Mouse (Mus musculus): ENCODE measurements around the gene Sytl1. TPM values are rescaled to one million over a fixed set of nuclear protein-coding genes. Genes with fewer than 3 reads are reported as not detected.

The Sytl1 gene
- 1.3 and 1.5 TPM in 2 replicates for polyA plus RNA-seq (2016; fragmentation: Nextera tagmentation; extraction: Ambion mirVana)

GRCm38 (mm10) chr4:133262882-133263281 lies at the start of gene Sytl1:
TSS of gene Sytl1 (minus strand) at chr4:133263113.
- Histone ChIP-seq H3K4me1 (no peaks in the 10 kb centered on the region), H3K27me3 (ENCODE audit: low read depth, poor library complexity, severe bottlenecking) (peaks cover 12% of the 10 kb centered on the region), H3K36me3 (peaks cover 50% of the 10 kb centered on the region), H3K4me3 (no peak within 1 kb of the TSS), H3K27ac (replicated peaks) (0 out of 2 replicates have a peak within 1 kb of the TSS, but pooled peaks have one; percentile 39), H3K9me3 (replicated peaks) (peaks cover 15% of the 10 kb centered on the region)
- no peak for DNase-seq (ENCODE audit: low spot score)
- 34% methylated on average over 7 of the region's 7 CpGs for WGBS

- Histone ChIP-seq H3K9me3 (replicated peaks) (no peaks in the 10 kb centered on the region), H3K4me3 (no peak overlapping the region), H3K27ac (replicated peaks) (no peak overlapping the region), H3K4me1 (no peaks in the 10 kb centered on the region), H3K36me3 (peaks cover 25% of the 10 kb centered on the region), H3K27me3 (ENCODE audit: low read depth, poor library complexity, severe bottlenecking) (no peaks in the 10 kb centered on the region)
- DNase-seq (ENCODE audit: low spot score): peak; percentile 83
- 0% methylated on average over 3 of the region's 3 CpGs for WGBS
These were observed 47.0 kb upstream of the Sytl1 start for GRCm38 (mm10) chr4:133309948-133310347.

GRCm38 (mm10) chr4:133307331-133307730 lies 44.4 kb upstream of the Sytl1 start:
- no peaks in the 10 kb centered on the region for H3K27me3 ChIP-seq (ENCODE audit: low read depth, poor library complexity, severe bottlenecking)
- no peak overlapping the region for H3K4me3 ChIP-seq
- DNase-seq (ENCODE audit: low spot score): peak; percentile 48
- WGBS: 37% methylated on average over 3 of the region's 3 CpGs
- H3K36me3 ChIP-seq: peaks cover 31% of the 10 kb centered on the region
- peaks cover under 1% of the 10 kb centered on the region; the same call in 1 of the 2 replicates for H3K4me1 ChIP-seq
- H3K9me3 ChIP-seq (replicated peaks): no peaks in the 10 kb centered on the region
- no peak overlapping the region for H3K27ac ChIP-seq (replicated peaks)

- Histone ChIP-seq H3K9me3 (replicated peaks) (no peaks in the 10 kb centered on the region), H3K27me3 (ENCODE audit: low read depth, poor library complexity, severe bottlenecking) (no peaks in the 10 kb centered on the region), H3K4me1 (peaks cover 5% of the 10 kb centered on the region; the same call in 1 of the 2 replicates), H3K4me3 (no peak overlapping the region), H3K27ac (replicated peaks) (no peak overlapping the region), H3K36me3 (peaks cover 45% of the 10 kb centered on the region)
- 88% methylated on average over 7 of the region's 7 CpGs for WGBS
- no peak for DNase-seq (ENCODE audit: low spot score)
These were observed 42.9 kb upstream of the Sytl1 start for GRCm38 (mm10) chr4:133305825-133306224.

GRCm38 (mm10) chr4:133304770-133305169 lies 41.9 kb upstream of the Sytl1 start:
- 93% methylated on average over 7 of the region's 7 CpGs for WGBS
- Histone ChIP-seq H3K27ac (replicated peaks) (no peak overlapping the region), H3K4me3 (no peak overlapping the region), H3K9me3 (replicated peaks) (no peaks in the 10 kb centered on the region), H3K4me1 (peaks cover 5% of the 10 kb centered on the region; the same call in 1 of the 2 replicates), H3K27me3 (ENCODE audit: low read depth, poor library complexity, severe bottlenecking) (no peaks in the 10 kb centered on the region), H3K36me3 (peaks cover 55% of the 10 kb centered on the region)
- DNase-seq (ENCODE audit: low spot score): no peak

- no peak overlapping the region for H3K4me3 ChIP-seq
- H3K27ac ChIP-seq (replicated peaks): no peak overlapping the region
- no peaks in the 10 kb centered on the region for H3K27me3 ChIP-seq (ENCODE audit: low read depth, poor library complexity, severe bottlenecking)
- H3K9me3 ChIP-seq (replicated peaks): no peaks in the 10 kb centered on the region
- no peak for DNase-seq (ENCODE audit: low spot score)
- WGBS: 85% methylated on average over 5 of the region's 5 CpGs
- H3K4me1 ChIP-seq: peaks cover 25% of the 10 kb centered on the region
- H3K36me3 ChIP-seq: peaks cover 54% of the 10 kb centered on the region
These were observed 39.8 kb upstream of the Sytl1 start for GRCm38 (mm10) chr4:133302668-133303067.

- 28% methylated on average over 4 of the region's 4 CpGs for WGBS
- H3K36me3 ChIP-seq: peaks cover 60% of the 10 kb centered on the region
- no peaks in the 10 kb centered on the region for H3K9me3 ChIP-seq (replicated peaks)
- no peak overlapping the region for H3K4me3 ChIP-seq
- DNase-seq (ENCODE audit: low spot score): peak; percentile 77
- no peaks in the 10 kb centered on the region for H3K27me3 ChIP-seq (ENCODE audit: low read depth, poor library complexity, severe bottlenecking)
- H3K27ac ChIP-seq (replicated peaks): no peak overlapping the region
- peaks cover 30% of the 10 kb centered on the region for H3K4me1 ChIP-seq
These were observed 38.9 kb upstream of the Sytl1 start for GRCm38 (mm10) chr4:133301802-133302201.

DNA sequence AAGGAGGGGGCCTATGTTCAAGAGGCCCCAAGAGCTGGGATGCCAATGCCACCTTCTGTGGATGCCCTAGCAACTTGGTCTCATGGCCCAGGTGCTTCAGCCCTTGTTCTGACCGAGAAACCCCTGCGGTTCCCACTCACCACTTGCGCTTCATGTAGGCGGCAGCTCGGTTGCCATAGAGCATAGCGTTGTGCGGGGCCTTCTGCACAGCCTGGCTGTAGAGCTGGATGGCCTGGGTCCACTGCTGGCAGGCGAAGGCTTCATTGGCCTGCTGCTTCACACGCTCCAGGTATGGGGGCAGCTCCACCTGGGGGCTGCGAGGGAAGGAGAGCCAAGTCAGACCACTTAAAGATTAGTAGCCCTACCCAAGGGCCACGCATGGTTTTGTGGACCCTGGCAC lies 37.5 kb upstream of the Sytl1 start:
- peaks cover 69% of the 10 kb centered on the region for H3K36me3 ChIP-seq
- H3K4me3 ChIP-seq: no peak overlapping the region
- no peak for DNase-seq (ENCODE audit: low spot score)
- peaks cover 30% of the 10 kb centered on the region for H3K4me1 ChIP-seq
- H3K27me3 ChIP-seq (ENCODE audit: low read depth, poor library complexity, severe bottlenecking): peaks cover under 1% of the 10 kb centered on the region; the same call in 1 of the 2 replicates
- 92% methylated on average over 11 of the region's 11 CpGs for WGBS
- no peaks in the 10 kb centered on the region for H3K9me3 ChIP-seq (replicated peaks)
- H3K27ac ChIP-seq (replicated peaks): no peak overlapping the region

- no peak overlapping the region for H3K27ac ChIP-seq (replicated peaks)
- 76% methylated on average over 5 of the region's 5 CpGs for WGBS
- H3K36me3 ChIP-seq: peaks cover 70% of the 10 kb centered on the region
- H3K4me3 ChIP-seq: no peak overlapping the region
- H3K9me3 ChIP-seq (replicated peaks): no peaks in the 10 kb centered on the region
- peaks cover 30% of the 10 kb centered on the region for H3K4me1 ChIP-seq
- peaks cover 7% of the 10 kb centered on the region for H3K27me3 ChIP-seq (ENCODE audit: low read depth, poor library complexity, severe bottlenecking)
- no peak for DNase-seq (ENCODE audit: low spot score)
These were observed 36.8 kb upstream of the Sytl1 start for GRCm38 (mm10) chr4:133299701-133300100.

DNA sequence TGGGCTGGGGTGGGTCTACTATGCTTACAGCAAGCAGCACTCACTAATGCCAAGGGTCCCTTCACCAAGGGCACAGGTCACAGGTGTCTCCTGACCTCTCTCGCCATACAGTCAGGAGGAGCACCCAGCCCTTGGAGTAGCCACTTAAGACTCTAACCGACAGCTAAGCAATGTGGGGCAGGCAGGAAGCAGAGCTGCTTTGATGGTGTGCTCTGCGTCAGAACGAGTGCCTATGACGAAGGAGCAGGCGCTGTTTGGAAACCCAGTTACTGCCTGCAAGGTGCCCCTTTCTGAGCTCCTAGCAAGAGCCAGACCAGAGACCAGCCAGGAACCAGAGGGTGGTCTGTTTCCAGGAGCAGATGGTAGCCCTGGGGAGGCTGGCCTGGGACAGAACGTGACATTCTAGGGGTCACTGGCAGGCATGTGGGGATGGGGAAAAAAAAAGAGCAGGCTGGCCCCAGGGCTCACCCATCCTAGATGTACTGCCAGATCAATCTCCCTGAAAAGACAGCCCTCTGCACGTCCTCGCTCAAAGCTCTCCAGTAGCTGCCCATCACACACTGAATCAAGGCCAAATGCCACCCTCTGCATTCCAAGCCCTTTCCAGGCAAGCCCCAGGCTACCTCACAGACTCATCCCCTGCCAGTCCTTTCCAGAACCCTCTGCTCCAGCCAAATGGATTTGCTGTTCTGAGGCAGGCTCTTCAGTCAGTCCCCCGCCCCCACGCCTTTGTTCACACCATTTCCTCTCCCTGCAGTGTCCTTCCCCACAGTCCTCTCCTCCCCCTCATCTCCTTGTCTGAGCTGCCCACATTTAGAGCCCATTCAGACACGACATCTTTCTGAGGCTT lies 35.8 kb upstream of the Sytl1 start:
- H3K27me3 ChIP-seq (ENCODE audit: low read depth, poor library complexity, severe bottlenecking): peaks cover 17% of the 10 kb centered on the region
- H3K27ac ChIP-seq (replicated peaks): no peak overlapping the region; the same call in 1 of the 2 replicates
- WGBS: 32% methylated on average over 12 of the region's 12 CpGs
- no peak for DNase-seq (ENCODE audit: low spot score)
- H3K4me1 ChIP-seq: peaks cover 39% of the 10 kb centered on the region
- no peak overlapping the region for H3K4me3 ChIP-seq
- H3K36me3 ChIP-seq: peaks cover 69% of the 10 kb centered on the region
- H3K9me3 ChIP-seq (replicated peaks): no peaks in the 10 kb centered on the region

- no peak overlapping the region for H3K4me3 ChIP-seq
- peak; percentile 79 for DNase-seq (ENCODE audit: low spot score)
- 1% methylated on average over 5 of the region's 5 CpGs for WGBS
- no peak overlapping the region; the same call in 1 of the 2 replicates for H3K27ac ChIP-seq (replicated peaks)
- H3K27me3 ChIP-seq (ENCODE audit: low read depth, poor library complexity, severe bottlenecking): peaks cover 24% of the 10 kb centered on the region
- peaks cover 49% of the 10 kb centered on the region for H3K4me1 ChIP-seq
- no peaks in the 10 kb centered on the region for H3K9me3 ChIP-seq (replicated peaks)
- H3K36me3 ChIP-seq: peaks cover 65% of the 10 kb centered on the region
These were observed 34.9 kb upstream of the Sytl1 start for GRCm38 (mm10) chr4:133297801-133298238.

GRCm38 (mm10) chr4:133297360-133297759 lies 34.4 kb upstream of the Sytl1 start:
- H3K27ac ChIP-seq (replicated peaks): no peak overlapping the region
- peaks cover 65% of the 10 kb centered on the region for H3K36me3 ChIP-seq
- no peak overlapping the region for H3K4me3 ChIP-seq
- 75% methylated on average over 10 of the region's 10 CpGs for WGBS
- no peak for DNase-seq (ENCODE audit: low spot score)
- H3K4me1 ChIP-seq: peaks cover 53% of the 10 kb centered on the region
- no peaks in the 10 kb centered on the region for H3K9me3 ChIP-seq (replicated peaks)
- peaks cover 24% of the 10 kb centered on the region for H3K27me3 ChIP-seq (ENCODE audit: low read depth, poor library complexity, severe bottlenecking)

- H3K36me3 ChIP-seq: peaks cover 40% of the 10 kb centered on the region
- H3K4me3 ChIP-seq: peak overlapping the region; percentile 28; the same call in 1 of the 2 replicates
- H3K27me3 ChIP-seq (ENCODE audit: low read depth, poor library complexity, severe bottlenecking): peaks cover 24% of the 10 kb centered on the region
- DNase-seq (ENCODE audit: low spot score): peak; percentile 23
- peak overlapping the region; percentile 78 for H3K27ac ChIP-seq (replicated peaks)
- peaks cover 47% of the 10 kb centered on the region for H3K4me1 ChIP-seq
- H3K9me3 ChIP-seq (replicated peaks): no peaks in the 10 kb centered on the region
- 21% methylated on average over 11 of the region's 11 CpGs for WGBS
These were observed 31.2 kb upstream of the Sytl1 start for GRCm38 (mm10) chr4:133294084-133294483.
